Mouse (Mus musculus) heart, adult 2 months (tissue): ENCODE measurements at regions not wholly inside any gene's neighbourhood (a gene's known extent, or its start where the extent isn't known, plus 50 kb on each side); places are given as distances from the start of the nearest gene placed in this dataset.
A peak's percentile ranks its signal among the peaks of the same experiment; 100 is the strongest.

Experiments used
- DNase-seq, 2 experiments: peaks; one replicate each; pipeline ENCODE4 v3.0.0; 2021
- H3K27ac ChIP-seq: fragments of 200-600 bp; 2 replicates; pipeline ENCODE4 v1.8.1; 2022
- H3K27me3 ChIP-seq: fragments of 200-500 bp; 2 replicates; pipeline ENCODE4 v1.6.1; 2012; ENCODE audit warnings: mild to moderate bottlenecking, low read length, inconsistent platforms, mixed read lengths; ENCODE audit not compliant: control insufficient read depth, insufficient read depth
- H3K36me3 ChIP-seq: fragments of 200-500 bp; 2 replicates; pipeline ENCODE4 v1.6.1; 2012; ENCODE audit warnings: low read length, inconsistent platforms; ENCODE audit not compliant: control insufficient read depth, insufficient read depth
- H3K4me1 ChIP-seq: fragments of 200-500 bp; 2 replicates; pipeline ENCODE4 v1.6.1; 2011; ENCODE audit warnings: low read length; ENCODE audit not compliant: control insufficient read depth, insufficient read depth
- H3K4me3 ChIP-seq: fragments of 200-600 bp; 2 replicates; pipeline ENCODE4 v1.8.1; 2022
- H3K79me2 ChIP-seq: fragments of 200-500 bp; replicated peaks from 2 replicates; pipeline ENCODE4 v1.6.1; 2012; ENCODE audit warnings: mild to moderate bottlenecking, inconsistent platforms, low read length, moderate library complexity, mixed read lengths; ENCODE audit not compliant: control insufficient read depth, insufficient read depth
- H3K9ac ChIP-seq: fragments of 200-500 bp; 2 replicates; pipeline ENCODE4 v1.6.1; 2012; ENCODE audit warnings: low read depth, mild to moderate bottlenecking, control low read depth, inconsistent platforms, low read length, mixed read lengths
- CTCF ChIP-seq: fragments of 200-600 bp; IDR thresholded peaks from 2 replicates; pipeline ENCODE4 v1.8.1; 2022; ENCODE audit warnings: antibody characterized with exemption, mild to moderate bottlenecking, moderate library complexity
- EP300 ChIP-seq: fragments of 200-500 bp; IDR thresholded peaks from 2 replicates; pipeline ENCODE4 v1.6.1; 2011; ENCODE audit warnings: low read depth, low read length, control low read depth; ENCODE audit not compliant: insufficient read depth
- POLR2A ChIP-seq: fragments of 200-500 bp; IDR thresholded peaks from 2 replicates; pipeline ENCODE4 v1.6.1; 2011; ENCODE audit warnings: mild to moderate bottlenecking, low read depth, low read length, control low read depth; ENCODE audit not compliant: insufficient read depth
- WGBS: fragments of 180-500 bp; shearing (Covaris S2); methylation state at CpG from one replicate; pipeline ENCODE4 v1.1.7; 2018; 5-methylcytosine and 5-hydroxymethylcytosine counted together
- intact Hi-C: fragments of 180-260 bp; cut with DNase I; formaldehyde crosslinking; loops from one replicate; pipeline ENCODE4 v1.15.1; 2025

- Histone ChIP-seq H3K27me3 (no peaks in the 10 kb centered on the region), H3K4me3 (no peak overlapping the region), H3K36me3 (no peaks in the 10 kb centered on the region), H3K79me2 (no peaks in the 10 kb centered on the region), H3K9ac (no peak overlapping the region), H3K27ac (no peak overlapping the region), H3K4me1 (peaks cover 2% of the 10 kb centered on the region; the same call in 1 of the 2 replicates)
- TF ChIP-seq EP300 (no peak), CTCF (no peak), POLR2A (no peak)
- 49% methylated on average over 11 of the region's 11 CpGs for WGBS
- intact Hi-C loops: no loop called here
- peak in 1 of 2 experiments; percentile 9 for DNase-seq
Observed at GRCm38 (mm10) chr7:70634016-70634415, 267.5 kb upstream of the Nr2f2 start.

GRCm38 (mm10) chr7:70633577-70633976 lies 267.0 kb upstream of the Nr2f2 start:
- Histone ChIP-seq H3K27ac (no peak overlapping the region), H3K27me3 (no peaks in the 10 kb centered on the region)
- peak in 1 of 2 experiments; percentile 33 for DNase-seq

GRCm38 (mm10) chr7:70625643-70626231 lies 259.2 kb upstream of the Nr2f2 start:
- Histone ChIP-seq H3K79me2 (no peaks in the 10 kb centered on the region), H3K4me1 (peaks cover 2% of the 10 kb centered on the region), H3K36me3 (peaks cover 2% of the 10 kb centered on the region; the same call in 1 of the 2 replicates), H3K27ac (peak overlapping the region; percentile 80), H3K27me3 (no peaks in the 10 kb centered on the region), H3K9ac (peak overlapping the region; percentile 11; the same call in 1 of the 2 replicates), H3K4me3 (peak overlapping the region; percentile 30)
- TF ChIP-seq CTCF (no peak), POLR2A (no peak), EP300 (no peak)
- 31% methylated on average over 10 of the region's 10 CpGs for WGBS
- intact Hi-C loops: loop anchor here (2.0 kb wide), 1 partner anchor 21 kb away; no protein-coding TSS in a partner anchor
- DNase-seq: no peak

More at GRCm38 (mm10) chr7:70633577-70633976, 267.0 kb upstream of the Nr2f2 start:
- H3K4me3 ChIP-seq: no peak overlapping the region
- no peaks in the 10 kb centered on the region for H3K79me2 ChIP-seq
- intact Hi-C loops: no loop called here
- peaks cover 2% of the 10 kb centered on the region; the same call in 1 of the 2 replicates for H3K4me1 ChIP-seq
- H3K9ac ChIP-seq: no peak overlapping the region
- H3K36me3 ChIP-seq: no peaks in the 10 kb centered on the region
- 36% methylated on average over 11 of the region's 11 CpGs for WGBS
- TF ChIP-seq POLR2A (no peak), EP300 (no peak), CTCF (no peak)

DNA sequence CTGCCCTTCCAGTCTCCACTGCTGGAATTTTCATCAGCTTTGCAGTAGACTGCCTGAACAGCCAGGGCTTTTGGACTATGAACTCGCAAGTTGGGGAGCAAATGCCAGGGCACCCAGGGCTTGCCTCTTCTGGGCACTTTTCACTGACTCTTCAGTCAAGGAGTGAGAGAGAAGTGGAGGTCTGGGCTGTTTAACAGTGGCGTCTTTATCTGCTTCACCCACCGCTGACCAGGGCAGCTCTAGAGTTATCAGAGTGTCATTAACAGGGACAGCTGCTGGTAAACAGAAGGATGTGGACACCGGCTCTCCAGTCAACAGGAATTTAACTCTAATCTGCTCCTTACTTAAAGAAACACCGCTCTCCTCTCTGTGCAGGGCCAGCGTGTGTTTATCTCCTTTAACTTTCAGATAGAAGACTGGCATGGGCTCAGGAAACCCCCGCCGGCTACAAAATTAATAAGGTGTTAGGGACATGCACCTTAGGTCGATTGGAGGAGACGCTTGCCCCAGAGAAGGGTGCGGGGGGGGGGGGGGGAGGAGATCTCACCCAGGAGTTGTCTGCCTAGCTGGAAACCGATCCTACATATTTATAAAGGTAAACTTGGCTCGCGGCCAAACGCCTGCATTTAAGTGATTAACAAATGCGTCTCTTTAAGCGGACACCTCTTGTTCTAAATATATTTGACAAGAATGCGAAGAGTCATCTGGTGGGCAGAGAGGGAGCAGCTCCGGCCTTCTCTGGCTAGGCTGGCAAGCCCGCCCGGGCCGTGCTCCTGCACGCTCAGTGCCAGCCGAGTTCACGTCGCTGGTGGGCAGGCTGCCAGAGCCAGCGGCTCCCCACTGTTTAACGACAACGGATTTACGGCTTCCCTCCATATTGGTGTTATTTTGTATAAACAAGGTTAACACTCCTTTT lies 258.4 kb upstream of the Nr2f2 start:
- Histone ChIP-seq H3K79me2 (no peaks in the 10 kb centered on the region), H3K4me1 (peaks cover 2% of the 10 kb centered on the region), H3K4me3 (peak overlapping the region; percentile 30), H3K9ac (peak overlapping the region; percentile 11; the same call in 1 of the 2 replicates), H3K36me3 (peaks cover 2% of the 10 kb centered on the region; the same call in 1 of the 2 replicates), H3K27ac (peak overlapping the region; percentile 80), H3K27me3 (no peaks in the 10 kb centered on the region)
- TF ChIP-seq EP300: no peak
- peak; percentile 65 to 68 for DNase-seq
- intact Hi-C loops: loop anchor here (2.0 kb wide), 1 partner anchor 20 kb away; no protein-coding TSS in a partner anchor
- 3% methylated on average over 30 of the region's 30 CpGs for WGBS

- DNase-seq: peak; percentile 64 to 74
- H3K79me2 ChIP-seq: no peaks in the 10 kb centered on the region
- peak overlapping the region; percentile 5; the same call in 1 of the 2 replicates for H3K9ac ChIP-seq
- intact Hi-C loops: loop anchor here (2.0 kb wide), 1 partner anchor 19 kb away; no protein-coding TSS in a partner anchor
- H3K36me3 ChIP-seq: peaks cover 2% of the 10 kb centered on the region; the same call in 1 of the 2 replicates
- H3K27me3 ChIP-seq: no peaks in the 10 kb centered on the region
- WGBS: 28% methylated on average over 16 of the region's 16 CpGs
- no peak for TF ChIP-seq EP300
- TF ChIP-seq POLR2A: no peak
- no peak for TF ChIP-seq CTCF
- peak overlapping the region; percentile 80 for H3K27ac ChIP-seq
- H3K4me1 ChIP-seq: peaks cover 2% of the 10 kb centered on the region
- H3K4me3 ChIP-seq: peak overlapping the region; percentile 30; the same call in 1 of the 2 replicates
Observed at GRCm38 (mm10) chr7:70624031-70624726, 257.6 kb upstream of the Nr2f2 start.
